18 mouse cellular contexts compared by ENCODE assay signal in genomic region chr9:113759684-113760083, GRCm38 (mm10). TPM values are rescaled to one million over a fixed set of nuclear protein-coding genes. Genes with fewer than 3 reads are reported as not detected.
DNase-seq lines count a peak whose midpoint lies in the region; ATAC-seq and TF ChIP-seq lines count a peak whose summit lies in the region.
"Had no signal": no experiment of that assay in that cellular context is flagged by ENCODE, and none has a peak within 500 bp of the region (broad histone marks: within the 10 kb centered on the region; RNA-seq: fewer than 3 reads in every experiment).

No protein-coding gene starts in this region.

- no peak overlapping the region for H3K4me3 ChIP-seq in kidney, postnatal 0 days (replicated peaks; ENCODE audit: low read depth, low read length)
- no peak overlapping the region for H3K4me3 ChIP-seq in midbrain, postnatal 0 days (ENCODE audit: low read depth, low read length)
- H3K4me3 ChIP-seq in midbrain, embryonic 13.5 days (replicated peaks): no peak overlapping the region
- H3K4me3 ChIP-seq in stomach, postnatal 0 days (ENCODE audit: low read depth, low read length): no peak overlapping the region
- H3K4me3 ChIP-seq: erythroblast, embryonic 14.5 days; liver, embryonic 15.5 days; midbrain, embryonic 15.5 days had no signal

- peak; percentile 38; the same call in 1 of the 2 replicates for TF ChIP-seq CTCF in kidney, postnatal 0 days (IDR thresholded peaks at IDR 0.05; ENCODE audit: low read depth)
- peak; percentile 26 for TF ChIP-seq CTCF in midbrain, postnatal 0 days (IDR thresholded peaks at IDR 0.05)
- peak; percentile 38 for TF ChIP-seq CTCF in stomach, postnatal 0 days (IDR thresholded peaks at IDR 0.05; ENCODE audit: low read depth)

- no peaks in the 10 kb centered on the region; the same call in 1 of the 2 replicates for H3K4me1 ChIP-seq in kidney, postnatal 0 days (replicated peaks; ENCODE audit: insufficient read depth, low read length)
- no peaks in the 10 kb centered on the region for H3K4me1 ChIP-seq in midbrain, postnatal 0 days (ENCODE audit: insufficient read depth, low read length)
- no peaks in the 10 kb centered on the region; the same call in 1 of the 2 replicates for H3K4me1 ChIP-seq in midbrain, embryonic 13.5 days (replicated peaks)
- H3K4me1 ChIP-seq in stomach, postnatal 0 days (replicated peaks; ENCODE audit: control insufficient read depth, insufficient read depth): no peaks in the 10 kb centered on the region
- H3K4me1 ChIP-seq: midbrain, embryonic 15.5 days had no signal

- TF ChIP-seq EP300 in stomach, postnatal 0 days (optimal IDR thresholded peaks at IDR 0.05): no peak

- no peak for ATAC-seq in kidney, postnatal 0 days (replicated peaks; ENCODE audit: low FRiP score, low read depth)
- no peak for ATAC-seq in midbrain, postnatal 0 days (ENCODE audit: low FRiP score)
- no peak for ATAC-seq in midbrain, embryonic 13.5 days
- no peak for ATAC-seq in stomach, postnatal 0 days (ENCODE audit: low FRiP score, low TSS enrichment)
- ATAC-seq: midbrain, embryonic 15.5 days had no signal

- 86% methylated on average over 1 of the region's 1 CpGs for WGBS in kidney, postnatal 0 days
- 97% methylated on average over 1 of the region's 1 CpGs for whole genome bisulfite sequencing in midbrain, postnatal 0 days
- 100% methylated on average over 1 of the region's 1 CpGs for WGBS in midbrain, embryonic 13.5 days
- WGBS in stomach, postnatal 0 days: 100% methylated on average over 1 of the region's 1 CpGs

- no peaks in the 10 kb centered on the region for H3K9me3 ChIP-seq in kidney, postnatal 0 days (replicated peaks; ENCODE audit: low read length)
- H3K9me3 ChIP-seq in midbrain, postnatal 0 days (ENCODE audit: low read length): no peaks in the 10 kb centered on the region
- H3K9me3 ChIP-seq in midbrain, embryonic 13.5 days: 0 out of 2 replicates have a peak, but pooled peaks cover 4% of the 10 kb centered on the region
- no peaks in the 10 kb centered on the region for H3K9me3 ChIP-seq in stomach, postnatal 0 days (ENCODE audit: control insufficient read depth, low read length)
- H3K9me3 ChIP-seq: midbrain, embryonic 15.5 days had no signal

- no peaks in the 10 kb centered on the region for H3K36me3 ChIP-seq in kidney, postnatal 0 days (ENCODE audit: insufficient read depth, low read length)
- no peaks in the 10 kb centered on the region for H3K36me3 ChIP-seq in midbrain, postnatal 0 days (ENCODE audit: insufficient read depth, low read length)
- H3K36me3 ChIP-seq in midbrain, embryonic 13.5 days: 0 out of 2 replicates have a peak, but pooled peaks cover 7% of the 10 kb centered on the region
- H3K36me3 ChIP-seq in stomach, postnatal 0 days (ENCODE audit: control insufficient read depth, insufficient read depth, low read length): 0 out of 2 replicates have a peak, but pooled peaks cover 2% of the 10 kb centered on the region
- H3K36me3 ChIP-seq: midbrain, embryonic 15.5 days had no signal

- H3K4me2 ChIP-seq in kidney, postnatal 0 days (ENCODE audit: low read length): no peak overlapping the region
- no peak overlapping the region for H3K4me2 ChIP-seq in midbrain, postnatal 0 days (ENCODE audit: low read depth, low read length, poor library complexity, severe bottlenecking)
- H3K4me2 ChIP-seq in midbrain, embryonic 13.5 days (replicated peaks): no peak overlapping the region
- H3K4me2 ChIP-seq in stomach, postnatal 0 days (replicated peaks; ENCODE audit: low read depth): no peak overlapping the region
- H3K4me2 ChIP-seq: heart, embryonic 11.5 days; liver, embryonic 15.5 days; midbrain, embryonic 15.5 days had no signal

- H3K9ac ChIP-seq in kidney, postnatal 0 days (ENCODE audit: low read depth, low read length): no peak overlapping the region
- H3K9ac ChIP-seq in midbrain, postnatal 0 days (replicated peaks; ENCODE audit: low read length, poor library complexity, severe bottlenecking): no peak overlapping the region
- no peak overlapping the region for H3K9ac ChIP-seq in midbrain, embryonic 13.5 days (replicated peaks)
- no peak overlapping the region for H3K9ac ChIP-seq in stomach, postnatal 0 days (ENCODE audit: low read length)
- H3K9ac ChIP-seq: liver, embryonic 15.5 days; midbrain, embryonic 15.5 days had no signal

- no peak overlapping the region for H3K27ac ChIP-seq in kidney, postnatal 0 days
- no peak overlapping the region for H3K27ac ChIP-seq in midbrain, postnatal 0 days (ENCODE audit: low read depth, low read length)
- no peak overlapping the region for H3K27ac ChIP-seq in midbrain, embryonic 13.5 days
- H3K27ac ChIP-seq in stomach, postnatal 0 days (replicated peaks): no peak overlapping the region
- H3K27ac ChIP-seq: liver, embryonic 15.5 days; midbrain, embryonic 15.5 days had no signal

- no peaks in the 10 kb centered on the region for H3K27me3 ChIP-seq in kidney, postnatal 0 days (ENCODE audit: insufficient read depth, low read length)
- no peaks in the 10 kb centered on the region for H3K27me3 ChIP-seq in midbrain, postnatal 0 days (ENCODE audit: insufficient read depth, low read length)
- H3K27me3 ChIP-seq in midbrain, embryonic 13.5 days: no peaks in the 10 kb centered on the region
- H3K27me3 ChIP-seq in stomach, postnatal 0 days (ENCODE audit: control insufficient read depth, insufficient read depth, low read length): no peaks in the 10 kb centered on the region
- H3K27me3 ChIP-seq: CH12.LX; liver, embryonic 15.5 days; midbrain, embryonic 15.5 days had no signal

- DNase-seq in kidney, postnatal 0 days (ENCODE audit: low spot score): no peak
- no peak for DNase-seq in kidney, postnatal 25 days
- no peak for DNase-seq in midbrain, postnatal 0 days (ENCODE audit: low spot score)
- peak; percentile 67 for DNase-seq in R1 (ENCODE audit: low read depth, low spot score)
- no peak for DNase-seq in stomach, postnatal 0 days (ENCODE audit: low spot score)
- DNase-seq in ovary, adult 18-20 months (ENCODE audit: low spot score): no peak
- DNase-seq: adrenal gland, postnatal 14 days; gastrocnemius, postnatal 14 days; heart, postnatal 36 days; layer of hippocampus, adult 9-11 months; right cerebral cortex, postnatal 14 days; thymus, adult 2 months had no signal

RNA-seq across cellular contexts. Expression of gene Clasp2, which starts 18.4 kb away (rescaled TPM):
- polyA plus RNA-seq in kidney, postnatal 0 days (2015; fragmentation: Nextera tagmentation; extraction: Ambion mirVana): 12.7 and 14.5 TPM in 2 replicates
- total RNA-seq in midbrain, postnatal 0 days (2014; rRNA removed): 266 and 311 TPM in 2 replicates
- polyA plus RNA-seq in midbrain, postnatal 0 days (2015; fragmentation: Nextera tagmentation; extraction: Ambion mirVana): 109 and 120 TPM in 2 replicates
- 108 and 113 TPM in 2 replicates for polyA plus RNA-seq in midbrain, embryonic 13.5 days (2015; fragmentation: Nextera tagmentation; extraction: Ambion mirVana)
- polyA plus RNA-seq in stomach, postnatal 0 days (2015; fragmentation: Nextera tagmentation; extraction: Ambion mirVana): 8.4 and 8.6 TPM in 2 replicates

RNA-seq across cellular contexts. Expression of gene Pdcd6ip, which starts 51.6 kb away (rescaled TPM):
- 69.1 and 71.9 TPM in 2 replicates for polyA plus RNA-seq in kidney, postnatal 0 days (2015; fragmentation: Nextera tagmentation; extraction: Ambion mirVana)
- 25.4 and 28.7 TPM in 2 replicates for total RNA-seq in midbrain, postnatal 0 days (2014; rRNA removed)
- 25.7 and 25.8 TPM in 2 replicates for polyA plus RNA-seq in midbrain, postnatal 0 days (2015; fragmentation: Nextera tagmentation; extraction: Ambion mirVana)
- polyA plus RNA-seq in midbrain, embryonic 13.5 days (2015; fragmentation: Nextera tagmentation; extraction: Ambion mirVana): 39.7 and 42.8 TPM in 2 replicates
- 69.4 and 70.8 TPM in 2 replicates for polyA plus RNA-seq in stomach, postnatal 0 days (2015; fragmentation: Nextera tagmentation; extraction: Ambion mirVana)
